ENCODE assay signal across 8 mouse cellular contexts in genomic region chr5:113993031-113993486, GRCm38 (mm10). TPM values are rescaled to one million over a fixed set of nuclear protein-coding genes. Genes with fewer than 3 reads are reported as not detected.
DNase-seq lines count a peak whose midpoint lies in the region; ATAC-seq and TF ChIP-seq lines count a peak whose summit lies in the region.

No protein-coding gene starts in this region.

- H3K4me3 ChIP-seq in testis, adult 2 months (ENCODE audit: control insufficient read depth, low read depth, low read length): peak overlapping the region; percentile 91
- peak overlapping the region; percentile 97 for H3K4me3 ChIP-seq in brown adipose tissue, adult 24 weeks (ENCODE audit: insufficient read depth, low read depth, low read length)
- H3K4me3 ChIP-seq in forebrain, embryonic 14.5 days (ENCODE audit: low read depth, low read length): peak overlapping the region; percentile 76
- peak overlapping the region; percentile 87 for H3K4me3 ChIP-seq in hindbrain, embryonic 13.5 days
- H3K4me3 ChIP-seq in myocyte: peak overlapping the region; percentile 53

- H3K4me2 ChIP-seq in forebrain, embryonic 14.5 days (ENCODE audit: low read length): peak overlapping the region; percentile 79
- peak overlapping the region; percentile 84 for H3K4me2 ChIP-seq in hindbrain, embryonic 13.5 days
- H3K4me2 ChIP-seq in myocyte (ENCODE audit: low read depth): peak overlapping the region; percentile 99

- H3ac ChIP-seq in myocyte (ENCODE audit: control insufficient read depth, insufficient read length): peak overlapping the region; percentile 87

- ATAC-seq in forebrain, embryonic 14.5 days: no peak; the same call in 1 of the 2 replicates
- peak; percentile 84 for ATAC-seq in hindbrain, embryonic 13.5 days (ENCODE audit: low FRiP score)

- H3K27me3 ChIP-seq in testis, adult 2 months (ENCODE audit: control insufficient read depth, insufficient read depth, low read length): no peaks in the 10 kb centered on the region
- H3K27me3 ChIP-seq in forebrain, embryonic 14.5 days (replicated peaks; ENCODE audit: control insufficient read depth, insufficient read depth, low read length): no peaks in the 10 kb centered on the region
- H3K27me3 ChIP-seq in hindbrain, embryonic 13.5 days: no peaks in the 10 kb centered on the region
- no peaks in the 10 kb centered on the region for H3K27me3 ChIP-seq in myocyte (ENCODE audit: control insufficient read depth, insufficient read depth, insufficient read length)

- TF ChIP-seq CTCF in testis, adult 2 months (IDR thresholded peaks at IDR 0.05; ENCODE audit: control insufficient read depth, insufficient read depth, insufficient replicate concordance, low read depth, low read length): no peak

- H3K9me3 ChIP-seq in forebrain, embryonic 14.5 days (replicated peaks; ENCODE audit: control insufficient read depth, low read length): no peaks in the 10 kb centered on the region
- H3K9me3 ChIP-seq in hindbrain, embryonic 13.5 days: no peaks in the 10 kb centered on the region

- peaks cover 9% of the 10 kb centered on the region for H3K79me2 ChIP-seq in myocyte (ENCODE audit: control insufficient read depth, insufficient read depth)

- H3K27ac ChIP-seq in testis, adult 2 months (ENCODE audit: control insufficient read depth, insufficient read depth, low read depth, low read length): peak overlapping the region; percentile 56
- H3K27ac ChIP-seq in brown adipose tissue, adult 24 weeks (replicated peaks; ENCODE audit: low read depth, low read length): peak overlapping the region; percentile 48
- peak overlapping the region; percentile 90 for H3K27ac ChIP-seq in forebrain, embryonic 14.5 days (ENCODE audit: low read depth, low read length)
- H3K27ac ChIP-seq in hindbrain, embryonic 13.5 days: peak overlapping the region; percentile 94

- TF ChIP-seq POLR2A in testis, adult 2 months (IDR thresholded peaks at IDR 0.05; ENCODE audit: control insufficient read depth, low read depth, low read length): no peak
- TF ChIP-seq POLR2A in myocyte (IDR thresholded peaks at IDR 0.05; ENCODE audit: insufficient read length, low read depth): no peak

- peak overlapping the region; percentile 92 for H3K9ac ChIP-seq in forebrain, embryonic 14.5 days (ENCODE audit: low read length)
- H3K9ac ChIP-seq in hindbrain, embryonic 13.5 days: peak overlapping the region; percentile 96

- 0% methylated on average over 22 of the region's 22 CpGs for WGBS in forebrain, embryonic 14.5 days
- 0% methylated on average over 22 of the region's 22 CpGs for WGBS in hindbrain, embryonic 13.5 days

- no peak for DNase-seq in testis, postnatal 14 days (ENCODE audit: low spot score)
- peak; percentile 64 for DNase-seq in forebrain, embryonic 14.5 days (ENCODE audit: low spot score)
- DNase-seq in liver: peak; percentile 56
- DNase-seq in thymus, postnatal 36 days: peak; percentile 27 to 33

- H3K4me1 ChIP-seq in testis, adult 2 months (ENCODE audit: control insufficient read depth, insufficient read depth, low read length): peaks cover 7% of the 10 kb centered on the region
- peaks cover 27% of the 10 kb centered on the region for H3K4me1 ChIP-seq in brown adipose tissue, adult 24 weeks (ENCODE audit: control insufficient read depth, insufficient read depth, insufficient read length, low read length)
- peaks cover 19% of the 10 kb centered on the region for H3K4me1 ChIP-seq in forebrain, embryonic 14.5 days (ENCODE audit: control insufficient read depth, insufficient read depth, low read length)
- H3K4me1 ChIP-seq in hindbrain, embryonic 13.5 days (replicated peaks): peaks cover 44% of the 10 kb centered on the region

- H3K36me3 ChIP-seq in testis, adult 2 months (ENCODE audit: control insufficient read depth, insufficient read depth, low read length): no peaks in the 10 kb centered on the region
- H3K36me3 ChIP-seq in forebrain, embryonic 14.5 days (ENCODE audit: control insufficient read depth, insufficient read depth, low read length): peaks cover 6% of the 10 kb centered on the region; the same call in 1 of the 2 replicates
- H3K36me3 ChIP-seq in hindbrain, embryonic 13.5 days: peaks cover 11% of the 10 kb centered on the region
- H3K36me3 ChIP-seq in myocyte (ENCODE audit: control insufficient read depth, insufficient read depth): no peaks in the 10 kb centered on the region

TF ChIP-seq in myocyte, 11 proteins besides CTCF, POLR2A, EP300 and RAD21:
- no peak for TF ChIP-seq CEBPB (IDR thresholded peaks at IDR 0.05; ENCODE audit: insufficient read depth, poor library complexity, severe bottlenecking)
- TF ChIP-seq MYOD1 (IDR thresholded peaks at IDR 0.05; ENCODE audit: control insufficient read depth in 1 of 3, insufficient read length in 2 of 3, low read depth in 2 of 3): no peak
- no peak for TF ChIP-seq REST (IDR thresholded peaks at IDR 0.05; ENCODE audit: insufficient read depth, insufficient read length)
- no peak for TF ChIP-seq POLR2AphosphoS2 (IDR thresholded peaks at IDR 0.05; ENCODE audit: insufficient read length, low read depth)
- peak in 1 of 3 experiments; percentile 32 for TF ChIP-seq MYOG (IDR thresholded peaks at IDR 0.05; ENCODE audit: control insufficient read depth in 1 of 3, insufficient read depth in 1 of 3, insufficient read length in 2 of 3, low read depth in 2 of 3)
- no peak for TF ChIP-seq E2F4 (IDR thresholded peaks at IDR 0.05; ENCODE audit: insufficient read depth)
- no peak for TF ChIP-seq SRF (IDR thresholded peaks at IDR 0.05; ENCODE audit: control insufficient read depth, insufficient read length, low read depth)
TF ChIP-seq in myocyte: peak in this region for 1.

RNA-seq across cellular contexts. Expression of gene Ssh1, which starts 0.6 kb away (rescaled TPM):
- 4.1 and 5.0 TPM in 2 replicates for polyA plus RNA-seq in testis, adult 2 months (2012; rRNA removed)
- polyA plus RNA-seq in brown adipose tissue, adult 24 weeks (2012; ENCODE audit: insufficient read depth, insufficient read length, missing spikeins): 6.2 and 11.7 TPM in 2 replicates
- polyA plus RNA-seq in forebrain, embryonic 14.5 days (2014; fragmentation: Nextera tagmentation; extraction: Ambion mirVana): 16.0 and 16.6 TPM in 2 replicates
- polyA plus RNA-seq in hindbrain, embryonic 13.5 days (2015; fragmentation: Nextera tagmentation; extraction: Ambion mirVana): 15.0 and 18.7 TPM in 2 replicates
- polyA plus RNA-seq in myocyte (2012; fragmentation: generic; extraction: Trizol): 3.4 TPM

RNA-seq across cellular contexts. Expression of gene Dao, which starts 10.4 kb away (rescaled TPM):
- 0.06 and 0.40 TPM in 2 replicates for polyA plus RNA-seq in testis, adult 2 months (2012; rRNA removed)
- polyA plus RNA-seq in brown adipose tissue, adult 24 weeks (2012; ENCODE audit: insufficient read depth, insufficient read length, missing spikeins): not detected in 2 replicates
- polyA plus RNA-seq in forebrain, embryonic 14.5 days (2014; fragmentation: Nextera tagmentation; extraction: Ambion mirVana): not detected in 2 replicates
- polyA plus RNA-seq in hindbrain, embryonic 13.5 days (2015; fragmentation: Nextera tagmentation; extraction: Ambion mirVana): not detected in 2 replicates
- not detected for polyA plus RNA-seq in myocyte (2012; fragmentation: generic; extraction: Trizol)
